ENCODE assay signal across 8 mouse cellular contexts in the genomic region with DNA sequence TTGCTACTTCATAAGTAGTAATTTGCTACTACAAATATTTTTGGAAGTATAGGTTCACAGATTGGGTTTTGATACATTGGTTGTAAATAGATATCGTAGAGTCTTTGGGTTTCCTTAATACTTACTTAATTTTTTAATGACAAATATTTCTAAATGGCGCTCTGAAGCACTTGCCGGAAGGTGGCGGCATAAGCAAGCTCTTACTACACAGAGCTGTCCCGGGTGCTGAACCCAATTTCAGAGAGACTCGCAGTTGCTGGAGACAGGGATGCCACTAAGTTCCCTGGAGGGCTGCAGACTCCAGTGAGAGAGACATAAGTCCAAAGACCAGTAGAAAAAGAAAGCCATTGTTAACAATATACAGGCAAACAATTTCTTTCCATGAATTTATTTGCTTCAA. TPM values are rescaled to one million over a fixed set of nuclear protein-coding genes. Genes with fewer than 3 reads are reported as not detected.
DNase-seq lines count a peak whose midpoint lies in the region; ATAC-seq and TF ChIP-seq lines count a peak whose summit lies in the region.

No protein-coding gene starts in this region.

- no peak overlapping the region for H3K4me2 ChIP-seq in kidney, embryonic 14.5 days (replicated peaks; ENCODE audit: low read depth, low read length)
- no peak overlapping the region; the same call in 1 of the 2 replicates for H3K4me2 ChIP-seq in hindbrain, postnatal 0 days (ENCODE audit: low read depth, low read length)
- no peak overlapping the region for H3K4me2 ChIP-seq in limb, embryonic 11.5 days (ENCODE audit: low read depth, severe bottlenecking)
- H3K4me2 ChIP-seq in neural tube, embryonic 12.5 days (replicated peaks): no peak overlapping the region

- DNase-seq in kidney, adult 2 months: peak; percentile 28
- peak; percentile 70 for DNase-seq in ZHBTc4 (ENCODE audit: low read depth, low spot score)
- peak; percentile 86 for DNase-seq in hindbrain, postnatal 0 days (ENCODE audit: low spot score)
- DNase-seq in limb, embryonic 11.5 days (ENCODE audit: low spot score): peak; percentile 80

- H3K4me3 ChIP-seq in kidney, adult 2 months (ENCODE audit: insufficient read depth, low read depth, low read length): no peak overlapping the region
- H3K4me3 ChIP-seq in kidney, embryonic 14.5 days (ENCODE audit: low read length): no peak overlapping the region
- H3K4me3 ChIP-seq in hindbrain, postnatal 0 days (ENCODE audit: low read length): no peak overlapping the region
- H3K4me3 ChIP-seq in limb, embryonic 11.5 days (ENCODE audit: low read depth, low read length): no peak overlapping the region
- H3K4me3 ChIP-seq in neural tube, embryonic 12.5 days: no peak overlapping the region

- ATAC-seq in kidney, embryonic 14.5 days (ENCODE audit: low FRiP score, low TSS enrichment): no peak
- peak; percentile 89 for ATAC-seq in common myeloid progenitor, adult 5-6 weeks (replicated peaks; ENCODE audit: low read depth, poor library complexity, severe bottlenecking)
- no peak for ATAC-seq in hindbrain, postnatal 0 days
- no peak for ATAC-seq in limb, embryonic 11.5 days (ENCODE audit: insufficient number of reproducible peaks, low FRiP score, low TSS enrichment, low read depth)
- 0 out of 2 replicates have a peak, but pooled peaks have one; percentile 38 for ATAC-seq in neural tube, embryonic 12.5 days (ENCODE audit: low FRiP score, low read depth)
- ATAC-seq in erythroblast, adult 5-6 weeks (replicated peaks; ENCODE audit: low FRiP score, poor library complexity, severe bottlenecking): no peak

- TF ChIP-seq POLR2A in kidney, adult 2 months (IDR thresholded peaks at IDR 0.05; ENCODE audit: low read depth, low read length): no peak

- H3K9ac ChIP-seq in kidney, embryonic 14.5 days (ENCODE audit: low read depth, low read length): no peak overlapping the region
- H3K9ac ChIP-seq in hindbrain, postnatal 0 days (replicated peaks; ENCODE audit: low read length): no peak overlapping the region
- H3K9ac ChIP-seq in limb, embryonic 11.5 days (ENCODE audit: low read length): no peak overlapping the region
- H3K9ac ChIP-seq in neural tube, embryonic 12.5 days: no peak overlapping the region

- no peaks in the 10 kb centered on the region for H3K27me3 ChIP-seq in kidney, adult 2 months (replicated peaks; ENCODE audit: control insufficient read depth, insufficient read depth, low read length)
- H3K27me3 ChIP-seq in kidney, embryonic 14.5 days (ENCODE audit: control insufficient read depth, insufficient read depth, low read length): peaks cover 41% of the 10 kb centered on the region
- H3K27me3 ChIP-seq in hindbrain, postnatal 0 days (ENCODE audit: insufficient read depth, low read length): peaks cover 20% of the 10 kb centered on the region
- peaks cover 36% of the 10 kb centered on the region for H3K27me3 ChIP-seq in limb, embryonic 11.5 days (ENCODE audit: control insufficient read depth, insufficient read depth, low read length)
- peaks cover 39% of the 10 kb centered on the region for H3K27me3 ChIP-seq in neural tube, embryonic 12.5 days (replicated peaks)

- TF ChIP-seq CTCF in kidney, adult 2 months (conservative IDR thresholded peaks at IDR 0.05; ENCODE audit: insufficient read depth, insufficient read length, low read depth, low read length): peak; percentile 58
- TF ChIP-seq CTCF in hindbrain, postnatal 0 days (IDR thresholded peaks at IDR 0.05; ENCODE audit: low read depth): peak; percentile 80

- H3K27ac ChIP-seq in kidney, adult 2 months (ENCODE audit: insufficient read depth, low read depth, low read length): no peak overlapping the region
- no peak overlapping the region for H3K27ac ChIP-seq in kidney, embryonic 14.5 days (ENCODE audit: low read depth, low read length)
- H3K27ac ChIP-seq in hindbrain, postnatal 0 days: no peak overlapping the region
- no peak overlapping the region for H3K27ac ChIP-seq in limb, embryonic 11.5 days (replicated peaks; ENCODE audit: low read depth, low read length)
- no peak overlapping the region for H3K27ac ChIP-seq in neural tube, embryonic 12.5 days

- no peaks in the 10 kb centered on the region for H3K4me1 ChIP-seq in kidney, adult 2 months (ENCODE audit: control insufficient read depth, insufficient read depth, low read length)
- H3K4me1 ChIP-seq in kidney, embryonic 14.5 days (ENCODE audit: control insufficient read depth, insufficient read depth, low read length): no peaks in the 10 kb centered on the region
- H3K4me1 ChIP-seq in hindbrain, postnatal 0 days (ENCODE audit: insufficient read depth, low read length): no peaks in the 10 kb centered on the region
- no peaks in the 10 kb centered on the region for H3K4me1 ChIP-seq in limb, embryonic 11.5 days (ENCODE audit: control insufficient read depth, insufficient read depth, low read length)
- peaks cover 8% of the 10 kb centered on the region for H3K4me1 ChIP-seq in neural tube, embryonic 12.5 days

- 2% methylated on average over 6 of the region's 6 CpGs for WGBS in kidney, adult 2 months
- 4% methylated on average over 6 of the region's 6 CpGs for WGBS in kidney, embryonic 14.5 days
- WGBS in hindbrain, postnatal 0 days: 4% methylated on average over 6 of the region's 6 CpGs
- 6% methylated on average over 6 of the region's 6 CpGs for WGBS in limb, embryonic 11.5 days
- 4% methylated on average over 6 of the region's 6 CpGs for WGBS in neural tube, embryonic 12.5 days

- H3K9me3 ChIP-seq in kidney, embryonic 14.5 days (ENCODE audit: control insufficient read depth, low read length): no peaks in the 10 kb centered on the region
- H3K9me3 ChIP-seq in hindbrain, postnatal 0 days (ENCODE audit: low read length): no peaks in the 10 kb centered on the region
- H3K9me3 ChIP-seq in limb, embryonic 11.5 days (ENCODE audit: control insufficient read depth, low read length): no peaks in the 10 kb centered on the region
- no peaks in the 10 kb centered on the region for H3K9me3 ChIP-seq in neural tube, embryonic 12.5 days

- H3K36me3 ChIP-seq in kidney, adult 2 months (ENCODE audit: control insufficient read depth, insufficient read depth, low read length): no peaks in the 10 kb centered on the region
- H3K36me3 ChIP-seq in kidney, embryonic 14.5 days (ENCODE audit: control insufficient read depth, insufficient read depth, low read length): no peaks in the 10 kb centered on the region
- H3K36me3 ChIP-seq in hindbrain, postnatal 0 days (ENCODE audit: insufficient read depth, low read length): no peaks in the 10 kb centered on the region
- no peaks in the 10 kb centered on the region for H3K36me3 ChIP-seq in limb, embryonic 11.5 days (ENCODE audit: control insufficient read depth, insufficient read depth, low read length)
- no peaks in the 10 kb centered on the region for H3K36me3 ChIP-seq in neural tube, embryonic 12.5 days

RNA-seq across cellular contexts. Expression of a gene that starts 0.9 kb away (rescaled TPM):
- not detected in 2 replicates for polyA plus RNA-seq in kidney, adult 2 months (2012; rRNA removed)
- polyA plus RNA-seq in kidney, embryonic 14.5 days (2014; fragmentation: Nextera tagmentation; extraction: Ambion mirVana): not detected in 2 replicates
- not detected in 2 replicates for total RNA-seq in common myeloid progenitor, adult 5-6 weeks (2017)
- total RNA-seq in hindbrain, postnatal 0 days (2014; rRNA removed): 9.1 and 9.3 TPM in 2 replicates
- 3.9 and 4.6 TPM in 2 replicates for polyA plus RNA-seq in hindbrain, postnatal 0 days (2015; fragmentation: Nextera tagmentation; extraction: Ambion mirVana)
- not detected in 2 replicates for polyA plus RNA-seq in limb, embryonic 11.5 days (2014; fragmentation: Nextera tagmentation; extraction: Ambion mirVana)
- 0.62 and 0.64 TPM in 2 replicates for polyA plus RNA-seq in neural tube, embryonic 12.5 days (2016; fragmentation: Nextera tagmentation; extraction: Ambion mirVana)
- 0.58 TPM in 1 of 2 replicates, not detected in the other for total RNA-seq in erythroblast, adult 5-6 weeks (2015; ENCODE audit: low replicate concordance)
- not detected in 2 replicates for total RNA-seq in erythroblast, adult 5-6 weeks (2017; ENCODE audit: low replicate concordance)

Comparison
In these comparisons a context has a peak if more than half of its experiments do, and no peak if none do; other contexts are left out.
1. DNase-seq: peak in every context shown above with its lines; median percentile 86 in hindbrain, postnatal 0 days; 80 in limb, embryonic 11.5 days; 70 in ZHBTc4; 28 in kidney, adult 2 months.
2. ATAC-seq: peak in common myeloid progenitor, adult 5-6 weeks (single experiment) and neural tube, embryonic 12.5 days (single experiment); none in kidney, embryonic 14.5 days (single experiment), hindbrain, postnatal 0 days (single experiment), limb, embryonic 11.5 days (single experiment) and erythroblast, adult 5-6 weeks (single experiment).